Mouse (Mus musculus): Measurements from ENCODE around the gene Syndig1.

DNA sequence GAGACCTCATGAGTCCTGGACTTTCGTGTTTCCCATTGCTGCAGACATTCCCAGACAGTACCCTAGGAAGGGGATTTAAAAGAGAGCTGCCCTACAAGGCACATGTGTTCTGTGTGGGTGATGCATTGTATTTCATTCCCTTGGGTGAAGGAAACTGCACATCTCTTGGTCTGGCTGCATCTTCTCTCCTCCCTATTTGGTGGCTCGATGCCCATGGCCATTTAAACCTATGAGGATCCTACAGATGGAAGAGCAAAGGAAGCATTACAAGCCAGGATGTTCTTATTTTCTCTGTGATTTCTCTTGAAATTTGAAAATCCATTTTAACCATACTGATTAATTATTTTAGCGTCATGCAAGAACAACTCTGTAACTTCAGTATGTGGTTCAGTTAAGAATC, 98.5 kb downstream of the Syndig1 start:
- TF ChIP-seq POLR2A (IDR thresholded peaks at IDR 0.05; ENCODE audit: insufficient read depth, low read depth, low read length) (no peak), CTCF (IDR thresholded peaks at IDR 0.05) (no peak)

Data from heart, adult 2 months (tissue).